Comparison of ENCODE assay signal across 12 mouse cellular contexts in genomic region chr11:68150938-68151337, GRCm38 (mm10).
DNase-seq lines count a peak whose midpoint lies in the region; ATAC-seq and TF ChIP-seq lines count a peak whose summit lies in the region.
"Had no signal": no experiment of that assay in that cellular context is flagged by ENCODE, and none has a peak within 500 bp of the region (broad histone marks: within the 10 kb centered on the region; RNA-seq: fewer than 3 reads in every experiment).

No protein-coding gene starts in this region.

- DNase-seq in ES-E14 (ENCODE audit: low read depth, low spot score) = peak; percentile 70
- peak; percentile 69 for DNase-seq in embryo, embryonic 9.5 days (ENCODE audit: extremely low spot score)
- peak; percentile 66 for DNase-seq in neural tube, embryonic 10.5 days (ENCODE audit: extremely low spot score, low spot score)
- DNase-seq in kidney, adult 11 months = no peak
- DNase-seq in gastrocnemius, adult 2 months = no peak
- DNase-seq: adrenal gland, postnatal 25 days; cerebellum, postnatal 14 days; liver; right cerebral cortex, adult 18-20 months; thymus, adult 2 months had no signal

- H3K27ac ChIP-seq in ES-E14 (ENCODE audit: insufficient read depth, low read depth, low read length, poor library complexity, severe bottlenecking) = no peak overlapping the region
- peak overlapping the region; percentile 60 for H3K27ac ChIP-seq in hindbrain, embryonic 13.5 days
- H3K27ac ChIP-seq in heart, embryonic 11.5 days (ENCODE audit: low read depth, low read length) = no peak overlapping the region
- H3K27ac ChIP-seq in gastrocnemius, adult 2 months = no peak overlapping the region

- peak; percentile 52 for ATAC-seq in hindbrain, embryonic 13.5 days (ENCODE audit: low FRiP score)
- ATAC-seq in heart, embryonic 11.5 days (replicated peaks; ENCODE audit: insufficient number of reproducible peaks, low FRiP score, low TSS enrichment) = no peak

- WGBS in hindbrain, embryonic 13.5 days = 21% methylated on average over 2 of the region's 2 CpGs
- WGBS in heart, embryonic 11.5 days (ENCODE audit: insufficient replicate concordance) = 56% methylated on average over 2 of the region's 2 CpGs

- H3K4me1 ChIP-seq in ES-E14 (ENCODE audit: control insufficient read depth in 2 of 2, insufficient read depth in 2 of 2, low read length in 2 of 2, poor library complexity in 1 of 2) = peaks cover 0 to 12% of the 10 kb centered on the region in 2 experiments; a peak in 3 of 4 replicates
- H3K4me1 ChIP-seq in hindbrain, embryonic 13.5 days (replicated peaks) = peaks cover 40% of the 10 kb centered on the region
- H3K4me1 ChIP-seq in heart, embryonic 11.5 days (ENCODE audit: control insufficient read depth, insufficient read depth, low read length) = peaks cover 10% of the 10 kb centered on the region

- intact Hi-C loops in gastrocnemius, adult 2 months (cut with DNase I) = no loop called here

- H3K9me3 ChIP-seq in ES-E14 (ENCODE audit: control insufficient read depth, insufficient read depth, low read depth, low read length) = no peaks in the 10 kb centered on the region
- H3K9me3 ChIP-seq in hindbrain, embryonic 13.5 days = no peaks in the 10 kb centered on the region
- no peaks in the 10 kb centered on the region for H3K9me3 ChIP-seq in heart, embryonic 11.5 days (replicated peaks; ENCODE audit: control insufficient read depth, low read length)

- H3K4me2 ChIP-seq in hindbrain, embryonic 13.5 days = no peak overlapping the region
- no peak overlapping the region for H3K4me2 ChIP-seq in heart, embryonic 11.5 days

- in situ Hi-C loops in ES-E14 (cut with MboI; ENCODE audit: low sequenced_read_pairs in 2 of 2, unreplicated experiment in 2 of 2) = no loop called here

- no peaks in the 10 kb centered on the region for H3K36me3 ChIP-seq in ES-E14 (ENCODE audit: control insufficient read depth, insufficient read depth, low read length, poor library complexity, severe bottlenecking)
- H3K36me3 ChIP-seq in hindbrain, embryonic 13.5 days = no peaks in the 10 kb centered on the region
- no peaks in the 10 kb centered on the region for H3K36me3 ChIP-seq in heart, embryonic 11.5 days (ENCODE audit: control insufficient read depth, insufficient read depth, low read length)

- peaks cover 8% of the 10 kb centered on the region; the same call in 1 of the 2 replicates for H3K27me3 ChIP-seq in hindbrain, embryonic 13.5 days
- no peaks in the 10 kb centered on the region for H3K27me3 ChIP-seq in heart, embryonic 11.5 days (ENCODE audit: control insufficient read depth, insufficient read depth, low read length)

- TF ChIP-seq CTCF in gastrocnemius, adult 2 months (IDR thresholded peaks at IDR 0.05) = no peak

- no peak overlapping the region for H3K9ac ChIP-seq in ES-E14 (ENCODE audit: insufficient read depth, low read depth, low read length, poor library complexity, severe bottlenecking)
- no peak overlapping the region for H3K9ac ChIP-seq in hindbrain, embryonic 13.5 days
- no peak overlapping the region for H3K9ac ChIP-seq in heart, embryonic 11.5 days (ENCODE audit: low read depth, low read length)

- H3K4me3 ChIP-seq in ES-E14 (ENCODE audit: insufficient read depth in 1 of 2, low read depth in 1 of 2, low read length in 2 of 2, poor library complexity in 1 of 2, severe bottlenecking in 1 of 2) = no peak overlapping the region
- H3K4me3 ChIP-seq in hindbrain, embryonic 13.5 days = no peak overlapping the region
- no peak overlapping the region for H3K4me3 ChIP-seq in heart, embryonic 11.5 days (ENCODE audit: low read depth, low read length)
- H3K4me3 ChIP-seq in gastrocnemius, adult 2 months = no peak overlapping the region

TF ChIP-seq in ES-E14, 5 proteins besides CTCF, POLR2A, EP300 and RAD21:
- TF ChIP-seq ZC3H11A (IDR thresholded peaks at IDR 0.05; ENCODE audit: borderline replicate concordance, low read depth, low read length) (no peak), CHD2 (IDR thresholded peaks at IDR 0.05; ENCODE audit: low read depth, low read length) (no peak), ZNF384 (IDR thresholded peaks at IDR 0.05; ENCODE audit: low read depth, low read length) (no peak), MAFK (IDR thresholded peaks at IDR 0.05; ENCODE audit: insufficient read depth, low read depth, low read length) (no peak), HCFC1 (IDR thresholded peaks at IDR 0.05; ENCODE audit: borderline replicate concordance, insufficient read depth, low read length) (no peak)

Comparison
In these comparisons a context has a peak if more than half of its experiments do, and no peak if none do; other contexts are left out.
1. DNase-seq: peak in ES-E14 (single experiment), embryo, embryonic 9.5 days (single experiment) and neural tube, embryonic 10.5 days (single experiment); none in kidney, adult 11 months (single experiment) and gastrocnemius, adult 2 months (single experiment).